Mouse (Mus musculus) megakaryocyte progenitor cell, adult 5-6 weeks (primary cell): Measurements from ENCODE around the gene Smug1. TPM values are rescaled to one million over a fixed set of nuclear protein-coding genes. Genes with fewer than 3 reads are reported as not detected.

Experiments used
- ATAC-seq: replicated peaks from 2 replicates; pipeline ENCODE4 v1.8.0; 2016; ENCODE audit warnings: mild to moderate bottlenecking, moderate TSS enrichment, inconsistent platforms; ENCODE audit not compliant: poor library complexity
- total RNA-seq, 2 experiments: library from RNA; stranded (forward) in 1 of 2; stranded (reverse) in 1 of 2; fragments of 157-497, 149-512 nt in 1 of 2; fragments of 200-1000 nt in 1 of 2; gene quantifications; 2 replicates each; pipeline versions ENCODE4 v1.2.3 to v1.2.4; 2015 to 2017

The Smug1 gene
- total RNA-seq, 2 experiments from 2014 or later = 3.8 to 4.5 TPM

DNA sequence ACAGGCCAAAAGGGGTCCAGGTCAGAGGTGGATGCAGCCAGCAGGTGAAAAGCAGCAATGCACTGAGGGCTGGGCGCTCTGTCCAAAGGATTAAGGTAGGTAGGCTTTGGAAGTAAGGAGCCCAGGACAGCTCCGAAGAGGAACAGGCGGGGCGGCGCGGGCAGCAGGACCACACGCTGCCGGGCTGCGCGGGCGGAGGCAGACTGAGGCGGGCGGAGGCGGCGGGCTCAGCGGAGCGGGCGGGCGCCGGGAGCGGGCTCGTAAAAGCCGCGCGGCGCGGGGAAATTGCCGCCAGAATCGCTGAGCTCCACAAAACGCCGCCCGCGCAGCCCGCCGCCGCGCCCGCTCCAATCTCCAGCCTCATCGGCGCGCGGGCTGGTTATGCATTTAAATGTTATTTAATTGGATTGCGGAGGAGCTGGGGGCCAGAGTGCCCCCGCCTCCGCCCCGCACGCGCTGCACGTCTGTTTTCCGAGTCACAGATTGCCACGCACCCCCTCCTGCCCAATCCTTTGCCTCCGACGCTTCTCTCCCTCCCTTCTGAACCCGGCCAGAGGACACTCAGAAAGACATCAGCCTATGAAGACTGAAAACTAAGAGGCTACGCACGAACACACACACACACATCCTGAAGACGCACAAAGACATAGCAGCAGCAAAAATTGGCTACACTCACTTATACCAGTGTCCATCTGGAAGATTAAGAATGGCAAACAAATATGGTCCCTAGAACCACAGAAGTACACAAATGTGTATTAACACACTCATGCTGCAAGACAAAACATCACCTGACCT lies 20.1 kb downstream of the Smug1 start:
- peak; percentile 42; the same call in 1 of the 2 replicates for ATAC-seq

- ATAC-seq = no peak
Measured at GRCm38 (mm10) chr15:103145635-103146299, 21.1 kb downstream of the Smug1 start.

- ATAC-seq = no peak
Measured at GRCm38 (mm10) chr15:103144176-103144575, 22.7 kb downstream of the Smug1 start.

GRCm38 (mm10) chr15:103135431-103135947 lies 31.4 kb downstream of the Smug1 start:
- ATAC-seq = no peak

DNA sequence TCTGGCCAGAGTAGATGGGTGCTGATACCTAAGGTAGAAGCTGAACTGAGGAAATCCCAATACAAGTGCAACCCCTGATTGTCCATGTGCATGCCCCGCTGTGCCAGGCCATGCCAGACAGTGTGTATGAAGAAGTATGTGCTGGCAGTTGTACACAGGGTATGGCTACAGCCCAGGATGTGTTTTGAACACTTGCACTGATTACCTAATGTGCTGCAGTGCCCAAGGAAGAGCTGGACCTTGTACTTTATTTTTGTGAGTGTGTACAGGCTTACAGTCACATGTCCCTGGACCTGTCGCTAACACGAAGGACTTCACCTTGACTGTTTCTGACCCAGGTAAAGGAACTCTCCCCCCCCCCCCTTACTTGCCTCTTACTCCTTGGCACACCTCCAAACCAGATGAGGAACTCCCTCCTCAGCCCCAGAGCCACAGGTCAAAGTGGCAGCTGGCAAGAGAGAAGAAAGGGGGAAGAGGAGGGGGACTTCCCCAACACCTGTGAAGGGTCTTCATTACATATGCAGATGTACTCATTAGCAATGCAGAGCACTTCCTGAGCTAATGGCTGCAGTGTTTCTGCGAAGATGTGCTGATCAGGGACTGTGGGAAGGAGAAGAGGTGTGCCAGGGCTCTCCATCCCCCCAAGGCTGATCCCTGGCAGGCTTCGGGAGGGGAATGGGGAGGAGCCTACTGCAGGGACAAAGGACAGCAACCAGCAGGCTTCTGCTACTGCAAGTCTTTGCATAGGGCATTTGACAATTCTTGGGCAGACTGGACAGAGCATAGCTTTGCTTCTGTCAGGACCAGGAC lies 32.4 kb downstream of the Smug1 start:
- ATAC-seq = no peak

DNA sequence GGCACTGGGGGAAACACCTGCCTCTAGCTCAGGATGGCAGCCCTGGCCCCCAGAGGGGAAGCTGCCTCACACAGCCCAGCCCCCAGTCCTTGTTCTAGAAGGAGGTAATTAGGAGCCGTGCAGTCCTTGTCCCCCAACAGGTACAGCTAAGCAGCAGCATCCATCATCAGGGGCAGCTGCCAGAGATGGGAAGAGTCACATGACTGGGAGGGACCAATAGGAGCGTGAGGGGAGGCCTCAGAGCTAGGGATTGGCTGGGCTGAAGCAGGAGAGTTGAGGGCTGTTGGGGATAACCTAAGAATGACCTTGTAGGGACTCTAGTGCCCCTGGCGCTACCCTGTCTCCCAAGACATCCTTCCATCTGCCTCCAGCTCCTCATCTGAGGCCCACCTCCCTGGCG lies 33.1 kb downstream of the Smug1 start:
- ATAC-seq = peak; percentile 43; the same call in 1 of the 2 replicates

DNA sequence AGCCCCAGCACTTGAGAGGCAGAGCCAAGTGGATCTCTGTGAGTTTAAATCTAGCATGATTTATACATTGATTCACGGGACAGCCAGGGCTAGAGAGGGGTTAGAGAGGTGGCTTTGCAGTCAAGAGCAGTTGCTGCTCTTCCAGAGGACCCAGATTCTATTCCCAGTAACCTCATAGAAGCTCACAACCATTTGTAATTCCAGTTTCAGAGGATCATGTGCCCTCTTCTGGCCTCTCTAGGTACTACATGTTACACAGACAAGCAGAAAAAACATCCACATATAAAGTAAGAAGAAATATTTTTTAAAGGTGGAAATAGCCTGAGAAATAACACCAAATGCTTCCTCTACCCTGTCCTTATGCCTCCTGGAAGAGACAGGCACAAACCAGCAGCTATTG lies 36.2 kb downstream of the Smug1 start:
- ATAC-seq = no peak; the same call in 1 of the 2 replicates

DNA sequence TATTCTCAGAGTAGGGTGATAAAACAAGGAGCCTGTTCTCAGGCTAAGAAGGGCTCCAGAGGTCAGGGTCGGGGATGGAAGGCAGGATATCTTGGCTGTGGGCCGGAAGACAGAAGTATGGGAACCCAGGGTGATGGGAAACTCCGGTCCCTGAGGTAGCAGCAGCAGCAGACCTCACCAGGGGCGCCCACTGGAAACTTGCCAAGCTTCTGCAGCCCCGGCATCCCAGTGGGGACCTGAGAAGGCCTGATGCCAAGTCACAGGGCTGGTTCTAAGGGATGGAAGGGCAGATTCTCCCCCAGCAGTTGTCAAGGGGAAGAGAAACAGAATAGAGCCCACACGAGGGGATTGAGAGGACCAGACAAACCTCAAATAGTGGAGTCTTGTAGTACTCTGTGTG lies 37.6 kb downstream of the Smug1 start:
- no peak for ATAC-seq

DNA sequence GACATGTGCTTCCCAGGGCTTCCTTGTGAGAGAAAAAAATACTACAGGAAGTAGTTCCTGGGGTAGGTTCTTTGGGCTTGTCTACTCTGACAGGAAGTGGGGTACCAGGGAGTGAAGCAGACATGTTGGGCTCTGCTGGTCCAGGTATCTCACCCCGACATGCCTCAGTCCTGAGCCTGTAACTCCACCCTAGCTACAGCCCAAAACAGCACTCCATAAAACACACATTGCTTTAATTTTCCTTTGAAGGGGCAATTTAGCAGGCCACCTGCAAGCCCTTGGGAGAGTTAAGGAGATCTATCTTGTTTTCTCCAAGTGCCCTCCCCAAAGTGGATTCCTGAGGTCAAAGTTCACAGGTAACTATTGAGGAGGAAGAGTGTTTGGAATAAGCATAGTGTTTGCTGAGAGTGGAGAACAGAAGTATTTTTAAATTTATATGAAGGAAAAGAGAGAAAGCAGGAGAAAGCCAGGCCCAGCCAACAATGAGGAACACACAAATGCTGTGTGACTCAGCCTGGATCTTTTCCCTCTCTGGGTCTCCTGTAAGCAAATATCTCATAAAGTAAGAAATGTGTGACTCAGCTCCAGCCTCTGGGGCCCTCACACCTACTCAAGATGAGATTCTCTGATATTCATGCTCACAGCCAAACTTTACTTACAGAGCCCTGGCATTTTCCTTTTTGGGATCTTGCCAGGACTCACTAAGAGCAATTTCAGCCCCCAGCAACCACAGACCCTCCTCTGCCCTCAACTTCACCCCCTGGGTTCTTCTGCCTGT lies 38.6 kb downstream of the Smug1 start:
- ATAC-seq = no peak

DNA sequence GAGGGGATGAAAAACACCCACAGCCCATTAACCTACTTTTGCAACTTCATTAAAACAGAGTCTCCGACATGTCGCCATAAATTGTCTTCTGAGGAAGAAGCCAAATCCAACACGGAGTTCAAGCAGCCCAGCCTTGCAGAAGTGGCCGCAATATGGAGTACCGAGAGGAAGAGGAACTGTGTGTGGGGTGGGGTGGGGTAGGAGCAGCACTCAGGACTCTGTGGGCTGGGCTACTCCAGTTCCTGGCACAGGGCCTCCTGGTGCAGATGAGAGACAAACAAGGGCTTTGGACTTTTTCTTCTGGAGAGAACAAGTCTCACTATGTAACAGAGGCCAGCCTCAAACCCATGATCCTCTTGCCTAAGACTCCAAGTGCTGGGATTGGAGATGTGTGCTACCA lies 40.9 kb downstream of the Smug1 start:
- peak; percentile 62 for ATAC-seq

- no peak for ATAC-seq
Measured at GRCm38 (mm10) chr15:103124254-103124653, 42.6 kb downstream of the Smug1 start.

DNA sequence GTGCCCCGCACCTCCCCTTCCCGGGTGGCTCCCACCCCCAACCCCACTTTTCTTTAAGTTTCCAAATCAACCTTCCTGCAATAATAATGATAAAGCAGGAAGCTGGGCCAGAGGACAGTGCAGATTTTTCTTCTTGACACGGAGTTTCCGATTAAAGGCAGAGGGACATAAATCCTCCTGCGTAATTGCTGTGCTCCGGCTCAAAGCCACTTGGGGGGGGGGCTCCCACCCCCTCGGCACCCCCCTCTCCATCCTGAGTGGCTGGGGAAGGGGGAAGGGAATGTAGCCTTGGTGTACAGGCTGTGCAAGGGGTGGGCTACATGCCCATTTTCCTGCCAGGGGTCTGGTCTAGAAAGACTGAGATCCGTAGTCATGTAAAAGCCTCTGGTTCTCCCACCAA lies 43.5 kb downstream of the Smug1 start:
- no peak for ATAC-seq

GRCm38 (mm10) chr15:103122372-103122771 lies 44.5 kb downstream of the Smug1 start:
- no peak for ATAC-seq

DNA sequence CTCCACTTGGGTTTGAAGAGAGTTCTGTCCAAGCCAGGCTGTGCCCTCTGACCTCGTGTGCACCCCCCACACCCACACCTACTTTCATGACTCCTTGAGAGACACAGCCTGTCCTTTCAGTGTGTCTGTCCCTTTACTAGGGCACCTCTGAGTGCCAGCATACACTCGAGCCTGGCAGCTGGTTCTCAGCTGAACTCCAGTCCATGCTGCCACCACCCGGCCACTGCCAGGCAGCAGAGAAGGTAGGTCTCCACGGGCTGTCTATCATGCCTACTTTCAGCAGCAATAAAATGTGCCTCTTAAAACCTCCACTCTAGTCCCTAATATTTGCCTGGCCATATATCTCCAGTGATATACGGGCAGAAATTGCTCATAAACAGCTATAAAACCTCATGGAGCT lies 45.5 kb downstream of the Smug1 start:
- no peak for ATAC-seq

DNA sequence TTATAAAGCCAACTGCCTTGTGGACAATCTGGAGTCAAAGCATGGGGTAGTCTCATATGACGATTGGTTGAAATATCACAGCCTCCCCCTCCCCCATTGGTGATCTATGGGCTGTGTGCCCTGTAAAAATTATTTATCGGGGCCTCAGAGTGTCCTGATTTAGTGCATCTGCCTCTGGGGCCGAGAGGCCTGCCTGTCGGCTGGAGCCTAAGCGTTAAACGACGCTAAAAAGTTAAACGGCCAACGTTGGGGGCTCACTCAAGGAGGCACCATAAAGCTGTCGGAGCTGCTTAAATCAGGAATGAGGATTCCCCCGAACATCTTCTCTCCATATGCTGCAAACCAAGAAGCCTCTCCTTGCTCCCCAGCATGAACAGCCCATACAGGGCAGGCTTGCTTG lies 46.3 kb downstream of the Smug1 start:
- no peak for ATAC-seq

DNA sequence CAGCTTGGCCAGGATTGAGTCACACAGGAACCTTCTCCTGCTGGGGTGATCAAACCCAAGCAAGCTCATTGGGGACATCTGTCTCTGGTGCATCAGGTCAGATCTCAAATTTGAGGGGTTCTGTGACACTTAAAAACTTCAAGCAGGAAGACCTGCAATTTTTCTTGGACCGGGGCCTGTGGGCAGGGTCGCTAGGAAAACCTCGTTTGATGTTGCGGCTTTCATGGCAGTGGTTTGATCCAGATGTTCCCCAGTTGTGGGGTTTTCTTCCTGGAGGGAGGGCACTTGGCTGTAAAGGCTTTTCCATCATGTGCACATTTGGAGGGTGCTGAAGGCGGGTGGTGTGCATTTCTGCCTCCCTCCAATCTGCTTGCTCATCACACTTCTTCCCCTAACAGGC lies 51.2 kb downstream of the Smug1 start:
- no peak for ATAC-seq

DNA sequence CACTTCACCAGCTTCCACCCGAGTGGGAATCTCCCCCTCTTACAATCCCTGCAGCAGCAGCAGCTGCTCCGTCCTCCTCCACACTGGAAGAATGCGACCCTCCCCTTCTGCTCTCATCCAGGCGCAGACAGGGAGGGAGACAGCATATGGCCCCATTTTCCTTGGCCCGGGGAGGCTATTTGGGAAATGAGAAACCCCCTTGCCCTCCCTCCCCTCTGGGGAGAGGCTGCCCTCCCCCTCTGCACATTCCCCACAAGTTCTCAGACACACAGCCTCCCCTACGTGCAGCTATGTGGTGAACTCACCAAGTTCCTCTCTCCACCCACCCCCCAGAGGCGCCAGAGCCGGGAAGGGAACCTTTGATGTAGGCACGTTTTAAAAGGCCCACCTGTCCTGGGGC lies 51.6 kb downstream of the Smug1 start:
- no peak for ATAC-seq

DNA sequence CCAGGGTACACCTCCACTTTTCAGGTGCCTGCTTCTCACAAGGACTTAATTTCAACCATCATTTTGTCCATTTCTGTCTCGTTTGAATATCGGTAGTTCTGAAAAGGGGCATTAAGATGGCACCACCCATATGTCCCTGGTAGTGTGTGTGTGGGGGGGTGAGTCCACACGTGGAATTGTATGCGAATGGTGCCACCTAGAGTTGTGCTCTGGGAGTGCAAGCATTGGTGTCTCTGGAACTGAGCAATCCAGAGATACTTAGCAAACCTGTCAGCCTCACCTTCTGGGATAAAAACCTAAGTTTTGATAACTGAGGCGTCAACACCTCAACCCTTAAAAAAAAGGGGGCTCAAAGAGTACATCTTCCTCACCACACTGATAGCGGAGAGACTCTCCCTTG lies 53.8 kb downstream of the Smug1 start:
- ATAC-seq = no peak

DNA sequence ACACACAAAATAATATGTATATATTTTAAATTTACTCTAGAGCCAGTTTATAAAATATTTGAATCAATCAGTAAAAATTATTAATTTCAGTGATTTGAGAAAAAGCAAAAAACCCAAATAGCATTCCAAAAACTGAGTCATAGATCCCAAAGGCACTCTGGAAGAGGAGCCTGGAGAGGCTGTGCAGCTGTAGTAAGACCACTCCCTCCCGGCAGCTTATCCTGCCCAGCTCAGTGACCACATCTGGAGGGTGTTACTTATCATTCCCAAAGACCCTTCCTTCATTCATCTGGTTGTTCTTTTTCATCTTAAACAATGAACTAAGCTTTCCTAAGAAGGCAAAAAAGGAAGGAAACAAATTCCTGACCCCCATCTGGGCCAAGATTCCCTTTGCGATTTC lies 54.6 kb downstream of the Smug1 start:
- ATAC-seq = no peak

DNA sequence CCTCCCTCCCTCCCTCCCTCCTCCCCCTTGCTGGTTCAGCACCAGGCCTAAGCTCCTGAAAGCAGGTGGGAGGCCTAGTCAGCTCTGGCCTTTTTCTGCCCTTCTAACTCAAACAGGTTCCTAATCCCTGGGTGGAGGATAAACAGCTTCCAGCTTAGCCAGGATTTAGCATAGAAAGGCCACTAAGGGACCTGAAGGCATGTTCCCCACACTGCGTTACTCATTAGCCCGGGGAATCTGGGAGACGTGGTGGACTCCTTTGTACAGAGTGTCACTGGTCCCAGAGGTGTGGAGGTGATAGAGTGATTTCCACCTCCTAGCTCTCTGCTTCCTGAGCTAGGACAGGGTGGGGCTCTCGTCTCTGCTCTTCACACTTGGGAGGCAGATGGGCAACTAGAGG lies 57.0 kb downstream of the Smug1 start:
- ATAC-seq = no peak
